Comparison of ENCODE assay signal across 10 mouse cellular contexts in the genomic region with DNA sequence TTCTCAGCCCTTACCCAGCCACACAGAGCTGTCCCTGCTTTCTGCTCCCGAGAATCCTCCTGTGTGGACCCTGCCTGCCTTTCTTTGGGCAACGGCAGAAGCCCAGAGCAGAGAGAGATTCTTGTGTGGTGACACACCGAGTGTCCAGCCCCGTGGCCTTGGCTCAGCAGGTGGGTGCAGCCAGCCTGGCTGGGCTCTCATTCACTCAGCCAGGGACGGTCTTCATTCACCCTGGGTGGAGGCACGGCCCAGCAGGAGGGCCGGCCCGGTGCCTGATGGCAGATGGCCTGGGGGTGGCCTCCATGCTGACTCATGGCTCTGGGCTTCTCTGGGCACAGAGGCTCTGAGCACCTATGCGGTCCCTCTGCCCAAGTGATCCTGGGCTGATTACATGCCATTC. TPM values are rescaled to one million over a fixed set of nuclear protein-coding genes. Genes with fewer than 3 reads are reported as not detected.
A peak's percentile ranks its signal among the peaks of the same experiment; 100 is the strongest.
DNase-seq lines count a peak whose midpoint lies in the region; ATAC-seq and TF ChIP-seq lines count a peak whose summit lies in the region.
"Had no signal": no experiment of that assay in that cellular context is flagged by ENCODE, and none has a peak within 500 bp of the region (broad histone marks: within the 10 kb centered on the region; RNA-seq: fewer than 3 reads in every experiment).

No protein-coding gene starts in this region.

- H3K79me3 ChIP-seq in C2C12 (ENCODE audit: low read depth): no peaks in the 10 kb centered on the region

- H3K27me3 ChIP-seq in C2C12 (ENCODE audit: control insufficient read depth, insufficient read depth, insufficient read length): no peaks in the 10 kb centered on the region

- H3K4me3 ChIP-seq in C2C12 (ENCODE audit: insufficient read depth, poor library complexity, severe bottlenecking): no peak overlapping the region
- H3K4me3 ChIP-seq: forebrain, embryonic 15.5 days had no signal

- TF ChIP-seq CTCF in C2C12 (IDR thresholded peaks at IDR 0.05; ENCODE audit: control insufficient read depth, insufficient read depth, insufficient read length): no peak

- no peak for DNase-seq in cerebellum, postnatal 4 days (ENCODE audit: low spot score in 2 of 2)
- peak; percentile 60 to 67 for DNase-seq in cerebellum, adult 18-20 months
- peak; percentile 62 to 71 for DNase-seq in gastrocnemius, postnatal 36 days
- no peak for DNase-seq in T-cell, adult 2 months (ENCODE audit: low spot score)
- DNase-seq in layer of hippocampus, adult 11-12 months (ENCODE audit: low spot score): no peak

- no peaks in the 10 kb centered on the region for H3K79me2 ChIP-seq in C2C12 (ENCODE audit: control insufficient read depth, insufficient read depth)

- intact Hi-C loops in gastrocnemius, postnatal 36 days (cut with DNase I): no loop called here

- H3ac ChIP-seq in C2C12 (ENCODE audit: control insufficient read depth, insufficient read length, low read depth): no peak overlapping the region

- ATAC-seq in cerebellum, adult (ENCODE audit: insufficient number of reproducible peaks, low FRiP score, low TSS enrichment): peak; percentile 57; the same call in 1 of the 2 replicates
- no peak for ATAC-seq in megakaryocyte-erythroid progenitor cell, adult 5-6 weeks (replicated peaks; ENCODE audit: low FRiP score, low TSS enrichment, poor library complexity, severe bottlenecking)
- ATAC-seq: forebrain, embryonic 15.5 days had no signal

- H3K36me3 ChIP-seq in C2C12 (ENCODE audit: control insufficient read depth, insufficient read depth): no peaks in the 10 kb centered on the region
- H3K36me3 ChIP-seq: forebrain, embryonic 15.5 days had no signal

TF ChIP-seq in C2C12, 6 proteins besides CTCF, POLR2A, EP300 and RAD21:
- TF ChIP-seq MAX (IDR thresholded peaks at IDR 0.05): no peak
- no peak for TF ChIP-seq CEBPB (IDR thresholded peaks at IDR 0.05; ENCODE audit: low read depth)
- peak; percentile 50 for TF ChIP-seq MYOD1 (IDR thresholded peaks at IDR 0.05; ENCODE audit: control insufficient read depth, insufficient read length, low read depth)
- TF ChIP-seq FOSL1 (IDR thresholded peaks at IDR 0.05; ENCODE audit: insufficient read depth, low read length, poor library complexity, severe bottlenecking): no peak
- TF ChIP-seq USF1 (IDR thresholded peaks at IDR 0.05; ENCODE audit: low read depth): no peak
- no peak for TF ChIP-seq MYOG (IDR thresholded peaks at IDR 0.05; ENCODE audit: control insufficient read depth, extremely low read depth, insufficient read length)
TF ChIP-seq in C2C12: peak in this region for 1.

RNA-seq across cellular contexts. Expression of a gene that starts 17.4 kb away (rescaled TPM):
- 15.8 TPM for polyA plus RNA-seq in C2C12 (2012; fragmentation: generic; extraction: Trizol)
- 10 to 100 TPM; 26.8 to 28.4 TPM for total RNA-seq in gastrocnemius, postnatal 36 days (2021)
- not detected in 2 replicates for total RNA-seq in megakaryocyte-erythroid progenitor cell, adult 5-6 weeks (2014; fragmentation: Nextera tagmentation)
- total RNA-seq in megakaryocyte-erythroid progenitor cell, adult 5-6 weeks (2017): not detected in 2 replicates
- total RNA-seq: hematopoietic stem cell, adult 5-6 weeks had no signal

RNA-seq across cellular contexts. Expression of a gene that starts 31.6 kb away (rescaled TPM):
- 26.5 TPM for polyA plus RNA-seq in C2C12 (2012; fragmentation: generic; extraction: Trizol)
- total RNA-seq in gastrocnemius, postnatal 36 days (2021): 10 to 100 TPM; 28.4 to 28.5 TPM
- total RNA-seq in megakaryocyte-erythroid progenitor cell, adult 5-6 weeks (2014; fragmentation: Nextera tagmentation): 22.9 and 26.7 TPM in 2 replicates
- 42.8 and 51.0 TPM in 2 replicates for total RNA-seq in megakaryocyte-erythroid progenitor cell, adult 5-6 weeks (2017)

RNA-seq across cellular contexts. Expression of a gene that starts 32.7 kb away (rescaled TPM):
- polyA plus RNA-seq in C2C12 (2012; fragmentation: generic; extraction: Trizol): 0.06 TPM
- under 1 TPM in 1 of 2 experiments, not detected in 1; 0.37 TPM for total RNA-seq in gastrocnemius, postnatal 36 days (2021)
- total RNA-seq in megakaryocyte-erythroid progenitor cell, adult 5-6 weeks (2014; fragmentation: Nextera tagmentation): not detected in 2 replicates
- total RNA-seq in megakaryocyte-erythroid progenitor cell, adult 5-6 weeks (2017): 1.7 and 2.3 TPM in 2 replicates

Comparison
In these comparisons a context has a peak if more than half of its experiments do, and no peak if none do; other contexts are left out.
1. DNase-seq: peak in cerebellum, adult 18-20 months (2 of 2) and gastrocnemius, postnatal 36 days (2 of 2); none in cerebellum, postnatal 4 days (0 of 2), T-cell, adult 2 months (single experiment) and layer of hippocampus, adult 11-12 months (single experiment).
2. RNA of a gene that starts 17.4 kb away (total RNA-seq): 26.8 to 28.4 TPM in gastrocnemius, postnatal 36 days; not detected in megakaryocyte-erythroid progenitor cell, adult 5-6 weeks; every median in the first group is over 10 times any median in the second.